Mouse (Mus musculus) hindbrain, embryonic 14.5 days (tissue): Measurements from ENCODE around the gene Pik3cd. TPM values are rescaled to one million over a fixed set of nuclear protein-coding genes. Genes with fewer than 3 reads are reported as not detected.

Experiments
- ATAC-seq: fragments of 200-750 bp; cut with Nextera tagmentation; 2 replicates; pipeline ENCODE4 v1.8.0; 2017; ENCODE audit warnings: moderate number of reproducible peaks, mild to moderate bottlenecking, moderate TSS enrichment, moderate library complexity; ENCODE audit not compliant: low FRiP score
- DNase-seq: peaks from one replicate; pipeline ENCODE4 v3.0.0-alpha.2; 2015; ENCODE audit warnings: low spot score
- H3K27ac ChIP-seq: fragments of 300-500 bp; sonication (generic); 2 replicates; pipeline ENCODE4 v1.5.1; 2014; ENCODE audit warnings: mild to moderate bottlenecking, moderate library complexity
- H3K27me3 ChIP-seq: fragments of 300-500 bp; sonication (generic); 2 replicates; pipeline ENCODE4 v1.6.1; 2014; ENCODE audit warnings: mild to moderate bottlenecking, low read length, mixed read lengths; ENCODE audit not compliant: control insufficient read depth, insufficient read depth
- H3K36me3 ChIP-seq: fragments of 300-500 bp; sonication (generic); replicated peaks from 2 replicates; pipeline ENCODE4 v1.6.1; 2014; ENCODE audit not compliant: control insufficient read depth, insufficient read depth
- H3K4me1 ChIP-seq: fragments of 300-500 bp; sonication (generic); replicated peaks from 2 replicates; pipeline ENCODE4 v1.6.1; 2014; ENCODE audit warnings: antibody characterized with exemption, low read length, mixed read lengths; ENCODE audit not compliant: control insufficient read depth, insufficient read depth
- H3K4me2 ChIP-seq: fragments of 300-500 bp; sonication (generic); replicated peaks from 2 replicates; pipeline ENCODE4 v1.6.1; 2014; ENCODE audit warnings: mild to moderate bottlenecking, moderate library complexity
- H3K4me3 ChIP-seq: fragments of 300-500 bp; sonication (generic); replicated peaks from 2 replicates; pipeline ENCODE4 v1.5.1; 2014; ENCODE audit warnings: mild to moderate bottlenecking, low read length
- H3K9ac ChIP-seq: fragments of 300-500 bp; sonication (generic); 2 replicates; pipeline ENCODE4 v1.6.1; 2014
- H3K9me3 ChIP-seq: fragments of 300-500 bp; sonication (generic); 2 replicates; pipeline ENCODE4 v1.6.1; 2016; ENCODE audit warnings: low read length; ENCODE audit not compliant: control insufficient read depth
- WGBS: fragments of 180-500 bp; shearing (Covaris S2); extraction: QIAGEN DNeasy Blood & Tissue Kit; methylation state at CpG from one replicate; pipeline ENCODE4 v1.1.7; 2014; 5-methylcytosine and 5-hydroxymethylcytosine counted together
- polyA plus RNA-seq: library from polyadenylated mRNA; unstranded; fragments of >200 nt; fragmentation: Nextera tagmentation; extraction: Ambion mirVana; gene quantifications from 2 replicates; pipeline ENCODE4 v1.2.1, GENCODE M21; 2014

Pik3cd gene
- polyA plus RNA-seq, 1 experiment from 2014 or later, result 16.5 TPM

DNA sequence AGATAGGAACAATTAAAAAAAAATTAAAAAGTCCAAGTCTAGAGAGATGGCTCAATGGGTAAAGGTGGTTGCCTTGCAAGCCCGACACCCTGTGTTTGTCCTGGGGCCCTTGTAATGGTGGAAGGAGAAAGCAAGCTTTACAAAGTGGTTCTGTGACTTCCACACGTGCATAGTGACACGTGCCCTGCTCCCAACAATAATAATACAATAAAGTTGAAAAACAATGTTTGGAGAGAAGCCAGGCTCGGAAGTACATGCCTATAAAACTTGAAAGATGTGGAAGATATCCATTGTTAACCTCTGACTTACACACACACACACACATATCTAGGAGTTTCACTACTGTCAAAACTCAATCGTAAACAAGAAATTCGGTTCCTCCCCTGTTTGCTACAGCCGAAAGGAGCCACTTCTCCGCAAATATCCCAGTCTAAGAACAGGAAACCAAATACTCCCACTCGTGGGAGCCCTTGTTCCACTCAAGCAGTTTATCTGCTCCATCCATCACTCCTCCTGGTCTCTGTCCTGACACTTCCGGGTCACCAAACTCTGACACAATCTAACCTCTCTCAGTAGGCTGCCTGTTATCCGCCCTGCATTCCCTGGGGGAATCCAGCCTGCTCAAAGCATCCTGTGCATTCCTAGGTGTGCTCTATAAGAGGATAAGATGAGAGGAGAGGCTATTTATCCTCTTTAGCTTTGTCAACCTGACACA, 23.2 kb downstream of the Pik3cd start:
- WGBS, result 73% methylated on average over 11 of the region's 11 CpGs
- no peak for DNase-seq
- H3K4me1 ChIP-seq, result 0 out of 2 replicates have a peak, but pooled peaks cover 7% of the 10 kb centered on the region
- no peaks in the 10 kb centered on the region for H3K36me3 ChIP-seq
- no peak overlapping the region for H3K4me2 ChIP-seq
- no peak overlapping the region for H3K9ac ChIP-seq
- no peaks in the 10 kb centered on the region for H3K9me3 ChIP-seq
- no peak for ATAC-seq
- no peak overlapping the region for H3K27ac ChIP-seq
- H3K27me3 ChIP-seq, result no peaks in the 10 kb centered on the region
- H3K4me3 ChIP-seq, result no peak overlapping the region

DNA sequence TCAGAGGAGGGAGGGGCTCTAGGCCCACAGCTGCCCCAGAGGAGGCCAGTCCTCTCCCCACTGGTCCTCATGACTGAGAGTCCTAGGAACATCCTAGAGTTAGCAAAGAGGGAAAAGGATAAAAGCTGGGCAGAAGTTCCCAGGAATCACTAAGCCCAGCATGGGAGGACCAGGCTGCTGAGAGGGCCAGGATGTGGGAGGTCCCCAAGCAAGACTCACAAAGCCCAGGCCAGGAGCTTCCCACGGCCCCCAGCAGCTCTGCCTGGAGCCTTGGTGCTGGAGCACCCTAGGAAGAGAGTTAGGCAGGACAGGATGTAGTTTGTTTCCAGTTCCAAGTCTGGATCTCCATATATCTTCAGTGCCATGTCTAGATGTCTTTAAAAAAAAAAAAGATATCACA, 24.4 kb downstream of the Pik3cd start:
- H3K36me3 ChIP-seq, result peaks cover 6% of the 10 kb centered on the region; the same call in 1 of the 2 replicates
- H3K4me1 ChIP-seq, result 0 out of 2 replicates have a peak, but pooled peaks cover 10% of the 10 kb centered on the region
- no peak for ATAC-seq
- no peak overlapping the region for H3K9ac ChIP-seq
- no peaks in the 10 kb centered on the region for H3K9me3 ChIP-seq
- no peak overlapping the region for H3K4me2 ChIP-seq
- no peak overlapping the region for H3K4me3 ChIP-seq
- 33% methylated on average over 1 of the region's 1 CpGs for WGBS
- H3K27ac ChIP-seq, result no peak overlapping the region
- DNase-seq, result no peak
- H3K27me3 ChIP-seq, result no peaks in the 10 kb centered on the region

DNA sequence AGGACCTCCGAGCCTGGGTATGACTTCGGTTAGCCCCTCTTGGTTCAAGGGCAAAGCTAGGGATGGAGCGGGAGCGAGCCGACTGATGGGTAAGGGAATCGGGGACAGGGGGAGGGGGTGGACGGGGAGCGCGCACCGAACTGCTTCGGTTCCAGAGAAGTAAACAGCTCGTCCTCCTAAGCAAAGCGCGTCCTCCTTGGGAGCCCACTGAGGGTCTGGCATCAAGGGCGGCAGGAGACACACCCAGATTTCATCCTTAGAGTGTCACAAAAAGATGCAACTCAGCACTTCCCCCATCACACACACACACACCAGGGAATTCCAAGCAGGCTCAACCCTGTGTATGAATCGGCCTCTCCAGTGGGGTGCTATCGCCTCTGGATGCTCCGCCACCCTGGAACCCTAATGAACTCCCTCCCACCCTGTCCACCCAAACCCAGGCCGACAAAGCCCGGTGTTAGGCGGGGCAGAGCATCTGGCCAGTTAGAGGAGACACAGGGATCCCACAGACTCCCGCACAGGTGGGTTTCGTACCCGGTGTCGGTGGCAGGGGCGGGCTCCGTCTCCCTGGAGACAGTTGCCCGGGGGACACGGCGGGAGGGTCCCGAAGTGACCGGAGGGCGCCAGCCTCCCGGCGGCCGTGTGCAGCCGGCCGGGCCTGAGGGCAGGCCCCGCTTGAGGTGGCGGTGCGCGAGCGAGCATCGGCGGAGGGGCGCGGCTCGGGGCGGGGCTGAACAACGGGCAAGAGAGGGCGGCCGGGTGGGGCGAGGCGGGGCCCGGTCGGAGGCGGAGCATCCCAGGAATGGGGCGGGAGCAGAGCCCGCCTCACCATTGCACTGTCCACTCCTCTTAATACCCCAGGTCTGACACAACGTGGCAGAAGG, 26.8 kb downstream of the Pik3cd start:
- Histone ChIP-seq H3K36me3 (peaks cover 22% of the 10 kb centered on the region), H3K27me3 (no peaks in the 10 kb centered on the region), H3K4me3 (peak overlapping the region; percentile 71), H3K4me2 (peak overlapping the region; percentile 84), H3K27ac (peak overlapping the region; percentile 84), H3K9me3 (no peaks in the 10 kb centered on the region), H3K4me1 (0 out of 2 replicates have a peak, but pooled peaks cover 10% of the 10 kb centered on the region), H3K9ac (peak overlapping the region; percentile 88)
- 2% methylated on average over 54 of the region's 60 CpGs for WGBS
- DNase-seq, result peak; percentile 66
- peak; percentile 87 for ATAC-seq

DNA sequence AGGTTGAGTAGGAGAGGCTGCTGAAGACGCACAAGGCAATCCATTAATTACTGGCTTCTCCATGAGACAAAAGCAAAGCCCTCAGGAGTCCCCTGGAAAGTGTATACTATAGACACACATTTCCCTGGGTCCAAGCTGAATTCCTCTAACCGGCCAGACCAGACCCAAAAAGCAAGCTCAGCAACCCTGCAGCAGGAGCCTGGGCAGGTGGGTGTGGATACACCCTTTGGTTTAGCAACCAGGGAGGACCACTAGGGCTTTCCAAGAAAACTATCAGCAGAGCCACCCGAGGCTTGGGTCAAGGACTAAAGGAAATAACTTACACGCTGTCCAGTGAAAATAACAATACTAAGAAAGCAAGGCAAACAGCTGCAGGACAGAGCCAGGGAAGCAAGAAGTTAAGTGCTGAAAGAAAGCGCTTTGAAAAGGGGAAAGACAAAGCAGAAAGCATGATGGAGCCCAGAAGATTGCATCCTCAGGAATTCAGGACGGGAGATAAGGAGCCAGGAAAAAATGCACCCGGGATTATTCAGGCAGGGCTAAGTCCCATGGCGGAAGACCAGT, 27.5 kb downstream of the Pik3cd start:
- Histone ChIP-seq H3K36me3 (peaks cover 22% of the 10 kb centered on the region), H3K9me3 (no peaks in the 10 kb centered on the region), H3K4me3 (peak overlapping the region; percentile 71), H3K27me3 (no peaks in the 10 kb centered on the region), H3K4me2 (peak overlapping the region; percentile 84), H3K27ac (peak overlapping the region; percentile 84), H3K9ac (peak overlapping the region; percentile 88), H3K4me1 (0 out of 2 replicates have a peak, but pooled peaks cover 10% of the 10 kb centered on the region)
- WGBS, result 6% methylated on average over 8 of the region's 8 CpGs
- DNase-seq (no peak), ATAC-seq (no peak)

DNA sequence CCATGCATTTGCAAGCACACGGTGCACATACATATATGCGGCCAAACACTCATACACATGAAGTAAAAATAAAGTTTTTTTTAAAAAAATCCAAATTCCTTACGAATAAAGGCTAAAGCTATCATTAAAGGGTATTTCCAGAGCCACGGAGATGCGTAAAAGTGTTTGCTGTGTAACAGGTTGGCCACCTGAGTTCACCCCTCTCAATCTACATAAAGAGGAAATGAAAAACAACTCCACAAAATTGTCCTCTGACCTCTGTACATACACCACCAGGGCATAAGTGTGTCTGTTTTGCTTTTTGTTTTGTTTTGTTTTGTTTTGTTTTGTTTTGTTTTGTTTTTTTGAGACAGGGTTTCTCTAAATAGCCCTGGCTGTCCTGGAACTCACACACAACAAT, 29.6 kb downstream of the Pik3cd start:
- H3K4me1 ChIP-seq, result 0 out of 2 replicates have a peak, but pooled peaks cover 10% of the 10 kb centered on the region
- H3K27ac ChIP-seq, result no peak overlapping the region
- ATAC-seq (no peak), DNase-seq (no peak)
- H3K36me3 ChIP-seq, result peaks cover 25% of the 10 kb centered on the region
- 97% methylated on average over 5 of the region's 5 CpGs for WGBS
- H3K4me2 ChIP-seq, result no peak overlapping the region
- H3K4me3 ChIP-seq, result no peak overlapping the region
- H3K9ac ChIP-seq, result no peak overlapping the region
- H3K27me3 ChIP-seq, result no peaks in the 10 kb centered on the region
- H3K9me3 ChIP-seq, result no peaks in the 10 kb centered on the region

DNA sequence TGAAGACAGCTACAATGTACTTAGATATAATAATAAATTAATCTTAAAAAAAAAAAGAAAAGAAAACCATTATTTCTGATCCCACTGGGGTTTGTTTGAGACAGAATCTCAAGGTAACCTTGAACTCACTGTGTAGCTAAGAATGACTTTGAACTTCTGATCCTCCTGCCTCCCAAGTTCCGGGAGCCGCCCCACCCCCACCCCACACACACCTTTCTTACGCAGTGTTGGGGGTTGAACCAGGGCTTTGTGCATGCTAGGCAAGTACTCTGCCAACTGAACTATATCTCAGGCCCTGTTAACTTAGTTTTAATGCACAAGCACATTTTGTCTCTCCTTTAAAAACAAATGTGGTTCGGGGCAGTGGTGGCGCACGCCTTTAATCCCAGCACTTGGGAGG, 31.2 kb downstream of the Pik3cd start:
- no peak overlapping the region for H3K4me3 ChIP-seq
- H3K9ac ChIP-seq, result no peak overlapping the region
- H3K4me1 ChIP-seq, result 0 out of 2 replicates have a peak, but pooled peaks cover 10% of the 10 kb centered on the region
- no peak for ATAC-seq
- no peak overlapping the region for H3K27ac ChIP-seq
- no peak overlapping the region for H3K4me2 ChIP-seq
- no peaks in the 10 kb centered on the region for H3K9me3 ChIP-seq
- WGBS, result 98% methylated on average over 6 of the region's 6 CpGs
- no peak for DNase-seq
- H3K27me3 ChIP-seq, result no peaks in the 10 kb centered on the region
- peaks cover 25% of the 10 kb centered on the region for H3K36me3 ChIP-seq

DNA sequence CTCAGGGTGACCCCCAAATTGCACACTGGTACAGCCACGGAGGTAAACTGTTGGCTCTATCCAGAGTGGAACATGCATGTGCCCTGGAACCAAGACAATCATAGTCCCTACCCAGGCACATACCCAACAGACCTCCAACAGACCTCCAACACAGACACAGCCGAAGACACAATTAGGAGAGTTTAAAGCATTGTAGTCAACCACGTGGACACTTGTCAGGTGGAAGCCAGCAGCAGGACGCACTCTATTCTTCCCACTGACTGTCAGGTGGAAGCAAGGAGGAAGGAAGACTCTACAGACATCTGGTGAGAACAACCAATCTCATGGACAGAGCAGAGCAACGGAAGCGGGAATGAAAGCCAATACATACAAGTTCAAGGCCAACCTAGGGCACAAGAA, 36.7 kb downstream of the Pik3cd start:
- H3K4me2 ChIP-seq, result no peak overlapping the region
- no peaks in the 10 kb centered on the region for H3K4me1 ChIP-seq
- H3K36me3 ChIP-seq, result peaks cover 17% of the 10 kb centered on the region
- H3K27ac ChIP-seq, result no peak overlapping the region
- H3K4me3 ChIP-seq, result no peak overlapping the region
- DNase-seq (no peak), ATAC-seq (no peak)
- no peaks in the 10 kb centered on the region for H3K9me3 ChIP-seq
- H3K27me3 ChIP-seq, result no peaks in the 10 kb centered on the region
- WGBS, result 91% methylated on average over 6 of the region's 6 CpGs
- H3K9ac ChIP-seq, result no peak overlapping the region

DNA sequence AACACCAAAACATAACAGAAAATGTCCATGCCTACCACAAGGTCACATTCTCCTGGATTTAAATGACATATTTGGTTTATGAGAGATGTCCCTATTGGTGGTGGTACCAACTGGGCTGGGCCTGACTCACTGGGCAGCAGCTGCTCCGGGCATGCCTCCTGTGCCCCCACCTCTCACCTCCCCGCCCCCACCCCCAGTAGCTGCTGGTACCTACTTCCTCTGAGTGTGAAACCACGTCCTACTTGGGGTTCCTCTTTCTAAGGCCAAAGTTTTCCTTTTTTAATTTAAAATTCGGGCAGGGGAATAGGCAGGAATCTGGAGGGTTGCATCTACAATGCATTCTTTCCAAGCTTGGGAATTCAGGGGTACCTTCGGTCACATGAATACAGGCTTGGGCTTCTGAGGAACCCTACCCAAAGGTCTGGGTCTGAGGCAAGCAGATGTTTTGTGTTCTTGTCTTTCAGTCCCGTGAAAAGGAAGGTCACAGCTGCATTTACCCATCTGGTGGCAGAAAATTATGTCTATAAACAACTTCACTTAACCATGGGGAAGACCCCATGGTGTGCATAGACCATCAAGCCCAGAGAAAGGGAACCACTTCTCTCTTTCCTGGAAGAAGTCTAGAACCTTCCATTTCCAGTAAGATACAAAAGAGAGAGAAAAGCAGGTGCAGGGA, 37.2 kb downstream of the Pik3cd start:
- H3K27me3 ChIP-seq, result no peaks in the 10 kb centered on the region
- H3K36me3 ChIP-seq, result peaks cover 17% of the 10 kb centered on the region
- 82% methylated on average over 6 of the region's 6 CpGs for WGBS
- no peak overlapping the region for H3K9ac ChIP-seq
- H3K9me3 ChIP-seq, result no peaks in the 10 kb centered on the region
- ATAC-seq (no peak), DNase-seq (no peak)
- H3K4me2 ChIP-seq, result no peak overlapping the region
- no peaks in the 10 kb centered on the region for H3K4me1 ChIP-seq
- no peak overlapping the region for H3K4me3 ChIP-seq
- H3K27ac ChIP-seq, result no peak overlapping the region
